Mouse (Mus musculus) adipocyte (in vitro differentiated cells): ENCODE results near the gene Ccdc184.

ENCODE experiments used
- DNase-seq: peaks from one replicate; pipeline ENCODE4 v3.0.0-alpha.2; 2016; ENCODE audit warnings: low spot score

Ccdc184 gene

GRCm38 (mm10) chr15:98166963-98167644 lies at the start of gene Ccdc184:
TSS of gene Ccdc184 (plus strand) at chr15:98167158.
- no peak for DNase-seq

- DNase-seq = no peak
Measured at GRCm38 (mm10) chr15:98119363-98119762, 47.6 kb upstream of the Ccdc184 start.

GRCm38 (mm10) chr15:98120831-98121230 lies 46.1 kb upstream of the Ccdc184 start:
- DNase-seq = no peak

- DNase-seq = no peak
Measured at GRCm38 (mm10) chr15:98131001-98131400, 36.0 kb upstream of the Ccdc184 start.

- DNase-seq = no peak
Measured at GRCm38 (mm10) chr15:98131451-98131850, 35.5 kb upstream of the Ccdc184 start.

- DNase-seq = no peak
Measured at GRCm38 (mm10) chr15:98131942-98132655, 34.9 kb upstream of the Ccdc184 start.

- DNase-seq = no peak
Measured at GRCm38 (mm10) chr15:98133471-98133870, 33.5 kb upstream of the Ccdc184 start.

GRCm38 (mm10) chr15:98134034-98134433 lies 32.9 kb upstream of the Ccdc184 start:
- no peak for DNase-seq

- DNase-seq = no peak
Measured at GRCm38 (mm10) chr15:98134666-98135065, 32.3 kb upstream of the Ccdc184 start.

GRCm38 (mm10) chr15:98135671-98136070 lies 31.3 kb upstream of the Ccdc184 start:
- DNase-seq = no peak

GRCm38 (mm10) chr15:98136871-98137270 lies 30.1 kb upstream of the Ccdc184 start:
- no peak for DNase-seq

GRCm38 (mm10) chr15:98139763-98140162 lies 27.2 kb upstream of the Ccdc184 start:
- DNase-seq = no peak

GRCm38 (mm10) chr15:98140809-98141208 lies 26.1 kb upstream of the Ccdc184 start:
- DNase-seq = no peak

GRCm38 (mm10) chr15:98142515-98142914 lies 24.4 kb upstream of the Ccdc184 start:
- DNase-seq = no peak

GRCm38 (mm10) chr15:98144861-98145507 lies 22.0 kb upstream of the Ccdc184 start:
- DNase-seq = peak; percentile 19

GRCm38 (mm10) chr15:98145559-98146181 lies 21.3 kb upstream of the Ccdc184 start:
- DNase-seq = peak; percentile 92

- DNase-seq = no peak
Measured at GRCm38 (mm10) chr15:98148356-98148755, 18.6 kb upstream of the Ccdc184 start.

GRCm38 (mm10) chr15:98149166-98149602 lies 17.8 kb upstream of the Ccdc184 start:
- DNase-seq = no peak

GRCm38 (mm10) chr15:98152916-98153315 lies 14.0 kb upstream of the Ccdc184 start:
- DNase-seq = no peak

- peak; percentile 75 for DNase-seq
Measured at GRCm38 (mm10) chr15:98153625-98154024, 13.3 kb upstream of the Ccdc184 start.

- no peak for DNase-seq
Measured at GRCm38 (mm10) chr15:98154146-98154545, 12.8 kb upstream of the Ccdc184 start.

GRCm38 (mm10) chr15:98154631-98155030 lies 12.3 kb upstream of the Ccdc184 start:
- DNase-seq = no peak

GRCm38 (mm10) chr15:98155272-98155671 lies 11.7 kb upstream of the Ccdc184 start:
- no peak for DNase-seq
